8 mouse cellular contexts compared by ENCODE assay signal in the genomic region with DNA sequence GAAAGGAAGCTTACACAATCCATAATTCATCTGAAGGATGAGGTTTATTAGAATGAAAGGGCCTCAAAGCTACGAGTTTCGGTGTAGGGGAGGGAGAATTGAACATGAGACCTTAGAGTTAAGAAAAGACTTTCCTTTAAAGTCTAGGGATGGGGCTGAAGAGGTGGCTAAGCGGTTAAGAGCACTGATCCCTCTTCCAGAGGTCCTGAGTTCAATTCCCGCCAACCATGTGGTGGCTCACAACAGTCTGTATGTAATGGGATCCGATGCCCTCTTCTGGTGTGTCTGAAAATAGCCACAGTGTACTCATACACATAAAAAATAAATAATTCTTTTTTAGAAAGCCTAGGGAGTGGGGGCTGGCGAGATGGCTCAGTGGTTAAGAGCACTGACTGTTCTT. TPM values are rescaled to one million over a fixed set of nuclear protein-coding genes. Genes with fewer than 3 reads are reported as not detected.
DNase-seq lines count a peak whose midpoint lies in the region; ATAC-seq and TF ChIP-seq lines count a peak whose summit lies in the region.

No protein-coding gene starts in this region.

- H3K27ac ChIP-seq in heart, adult 2 months = peak overlapping the region; percentile 99
- peak overlapping the region; percentile 96 for H3K27ac ChIP-seq in hindbrain, postnatal 0 days

- DNase-seq in heart, adult 2 months = no peak
- DNase-seq in heart, postnatal 10 days = no peak
- DNase-seq in 3T3-L1 (ENCODE audit: low read depth, low spot score) = peak; percentile 42
- DNase-seq in cerebellum, adult 9-11 months = peak; percentile 59
- peak; percentile 13 for DNase-seq in hindbrain, postnatal 0 days (ENCODE audit: low spot score)
- DNase-seq in naive thymus-derived CD4-positive, alpha-beta T cell, adult 2 months (ENCODE audit: low read depth) = peak; percentile 53
- no peak for DNase-seq in ovary, postnatal 10 days (ENCODE audit: low spot score)
- DNase-seq in frontal cortex, postnatal 36 days (ENCODE audit: low spot score in 2 of 2) = no peak

- H3K27me3 ChIP-seq in heart, adult 2 months (ENCODE audit: control insufficient read depth, insufficient read depth, low read length) = no peaks in the 10 kb centered on the region
- no peaks in the 10 kb centered on the region for H3K27me3 ChIP-seq in hindbrain, postnatal 0 days (ENCODE audit: insufficient read depth, low read length)

- WGBS in heart, adult 2 months = 39% methylated on average over 6 of the region's 6 CpGs
- WGBS in hindbrain, postnatal 0 days = 45% methylated on average over 6 of the region's 6 CpGs

- peak; percentile 31 for TF ChIP-seq CTCF in heart, adult 2 months (IDR thresholded peaks at IDR 0.05)
- TF ChIP-seq CTCF in hindbrain, postnatal 0 days (IDR thresholded peaks at IDR 0.05; ENCODE audit: low read depth) = peak; percentile 29; the same call in 1 of the 2 replicates

- no peak for ATAC-seq in hindbrain, postnatal 0 days

- no peak for TF ChIP-seq POLR2A in heart, adult 2 months (IDR thresholded peaks at IDR 0.05; ENCODE audit: insufficient read depth, low read depth, low read length)

- H3K4me2 ChIP-seq in hindbrain, postnatal 0 days (ENCODE audit: low read depth, low read length) = peak overlapping the region; percentile 97

- no peak for TF ChIP-seq EP300 in heart, adult 2 months (IDR thresholded peaks at IDR 0.05; ENCODE audit: insufficient read depth, low read depth, low read length)

- no peaks in the 10 kb centered on the region for H3K79me2 ChIP-seq in heart, adult 2 months (replicated peaks; ENCODE audit: control insufficient read depth, insufficient read depth, low read length)

- peaks cover 8% of the 10 kb centered on the region for H3K36me3 ChIP-seq in heart, adult 2 months (ENCODE audit: control insufficient read depth, insufficient read depth, low read length)
- peaks cover 18% of the 10 kb centered on the region for H3K36me3 ChIP-seq in hindbrain, postnatal 0 days (ENCODE audit: insufficient read depth, low read length)

- intact Hi-C loops in heart, adult 2 months (cut with DNase I) = no loop called here
- intact Hi-C loops in heart, postnatal 10 days (cut with DNase I) = loop anchor here (5.0 kb wide), 1 partner anchor 37 kb away; no protein-coding TSS in a partner anchor

- no peaks in the 10 kb centered on the region for H3K9me3 ChIP-seq in hindbrain, postnatal 0 days (ENCODE audit: low read length)

- no peak overlapping the region; the same call in 1 of the 2 replicates for H3K9ac ChIP-seq in heart, adult 2 months (ENCODE audit: low read depth, low read length)
- peak overlapping the region; percentile 72 for H3K9ac ChIP-seq in hindbrain, postnatal 0 days (replicated peaks; ENCODE audit: low read length)

- peak overlapping the region; percentile 99 for H3K4me3 ChIP-seq in heart, adult 2 months
- H3K4me3 ChIP-seq in hindbrain, postnatal 0 days (ENCODE audit: low read length) = peak overlapping the region; percentile 65

- no peaks in the 10 kb centered on the region; the same call in 1 of the 2 replicates for H3K4me1 ChIP-seq in heart, adult 2 months (ENCODE audit: control insufficient read depth, insufficient read depth, low read length)
- peaks cover 8% of the 10 kb centered on the region; the same call in 1 of the 2 replicates for H3K4me1 ChIP-seq in hindbrain, postnatal 0 days (ENCODE audit: insufficient read depth, low read length)

RNA-seq across cellular contexts. Expression of gene Chkb, which starts 0.6 kb away (rescaled TPM):
- total RNA-seq in heart, adult 2 months (2021) = 10 to 100 TPM; 46.8 to 48.2 TPM
- polyA plus RNA-seq in heart, adult 2 months (2012; rRNA removed) = 81.3 and 91.7 TPM in 2 replicates
- 10 to 100 TPM; 71.8 to 73.9 TPM for total RNA-seq in heart, postnatal 10 days (2021)
- total RNA-seq in hindbrain, postnatal 0 days (2014; rRNA removed) = 57.6 and 65.4 TPM in 2 replicates
- polyA plus RNA-seq in hindbrain, postnatal 0 days (2015; fragmentation: Nextera tagmentation; extraction: Ambion mirVana) = 105 and 109 TPM in 2 replicates

RNA-seq across cellular contexts. Expression of gene Gm44502, which starts 0.8 kb away (rescaled TPM):
- 1 to 10 TPM; 5.5 to 9.5 TPM for total RNA-seq in heart, adult 2 months (2021)
- 2.1 and 2.5 TPM in 2 replicates for polyA plus RNA-seq in heart, adult 2 months (2012; rRNA removed)
- total RNA-seq in heart, postnatal 10 days (2021) = 10 to 100 TPM; 14.6 to 15.4 TPM
- 1.6 and 1.8 TPM in 2 replicates for total RNA-seq in hindbrain, postnatal 0 days (2014; rRNA removed)
- polyA plus RNA-seq in hindbrain, postnatal 0 days (2015; fragmentation: Nextera tagmentation; extraction: Ambion mirVana) = not detected in 2 replicates

RNA-seq across cellular contexts. Expression of gene C730034F03Rik, which starts 1.0 kb away (rescaled TPM):
- 1 to 10 TPM; 1.2 TPM for total RNA-seq in heart, adult 2 months (2021)
- 1.0 and 1.1 TPM in 2 replicates for polyA plus RNA-seq in heart, adult 2 months (2012; rRNA removed)
- total RNA-seq in heart, postnatal 10 days (2021) = 1 to 10 TPM; 1.9 to 2.4 TPM
- total RNA-seq in hindbrain, postnatal 0 days (2014; rRNA removed) = 0.65 and 1.3 TPM in 2 replicates
- polyA plus RNA-seq in hindbrain, postnatal 0 days (2015; fragmentation: Nextera tagmentation; extraction: Ambion mirVana) = 2.8 and 3.3 TPM in 2 replicates

RNA-seq across cellular contexts. Expression of gene Cpt1b, which starts 4.7 kb away (rescaled TPM):
- total RNA-seq in heart, adult 2 months (2021) = 100 to 1,000 TPM; 565 to 584 TPM
- 786 and 953 TPM in 2 replicates for polyA plus RNA-seq in heart, adult 2 months (2012; rRNA removed)
- 100 to 1,000 TPM; 700 to 720 TPM for total RNA-seq in heart, postnatal 10 days (2021)
- total RNA-seq in hindbrain, postnatal 0 days (2014; rRNA removed) = 3.4 and 4.7 TPM in 2 replicates
- 1.6 and 2.4 TPM in 2 replicates for polyA plus RNA-seq in hindbrain, postnatal 0 days (2015; fragmentation: Nextera tagmentation; extraction: Ambion mirVana)

RNA-seq across cellular contexts. Expression of gene Syce3, which starts 20.0 kb away (rescaled TPM):
- total RNA-seq in heart, adult 2 months (2021) = not detected
- not detected in 2 replicates for polyA plus RNA-seq in heart, adult 2 months (2012; rRNA removed)
- total RNA-seq in heart, postnatal 10 days (2021) = not detected
- total RNA-seq in hindbrain, postnatal 0 days (2014; rRNA removed) = not detected in 2 replicates
- not detected in 2 replicates for polyA plus RNA-seq in hindbrain, postnatal 0 days (2015; fragmentation: Nextera tagmentation; extraction: Ambion mirVana)

Comparison
In these comparisons a context has a peak if more than half of its experiments do, and no peak if none do; other contexts are left out.
1. DNase-seq: peak in 3T3-L1 (single experiment), cerebellum, adult 9-11 months (single experiment), hindbrain, postnatal 0 days (single experiment) and naive thymus-derived CD4-positive, alpha-beta T cell, adult 2 months (single experiment); none in heart, adult 2 months (0 of 2), heart, postnatal 10 days (0 of 2), ovary, postnatal 10 days (single experiment) and frontal cortex, postnatal 36 days (0 of 2).